Mouse (Mus musculus) heart, embryonic 11.5 days (tissue): Measurements from ENCODE around the gene Tpra1. TPM values are rescaled to one million over a fixed set of nuclear protein-coding genes. Genes with fewer than 3 reads are reported as not detected.

ENCODE experiments used
- ATAC-seq: fragments of 200-750 bp; cut with Nextera tagmentation; replicated peaks from 2 replicates; pipeline ENCODE4 v1.8.0; 2017; ENCODE audit warnings: moderate library complexity; ENCODE audit not compliant: insufficient number of reproducible peaks, low FRiP score, low TSS enrichment
- H3K27ac ChIP-seq: fragments of 300-500 bp; sonication (generic); 2 replicates; pipeline ENCODE4 v1.5.1; 2014; ENCODE audit warnings: mild to moderate bottlenecking, low read depth, low read length
- H3K27me3 ChIP-seq: fragments of 300-500 bp; sonication (generic); 2 replicates; pipeline ENCODE4 v1.6.1; 2014; ENCODE audit warnings: mild to moderate bottlenecking, low read length, mixed read lengths; ENCODE audit not compliant: control insufficient read depth, insufficient read depth
- H3K36me3 ChIP-seq: fragments of 300-500 bp; sonication (generic); 2 replicates; pipeline ENCODE4 v1.6.1; 2014; ENCODE audit warnings: mild to moderate bottlenecking, low read length, moderate library complexity, mixed read lengths; ENCODE audit not compliant: control insufficient read depth, insufficient read depth
- H3K4me1 ChIP-seq: fragments of 300-500 bp; sonication (generic); 2 replicates; pipeline ENCODE4 v1.6.1; 2014; ENCODE audit warnings: low read length; ENCODE audit not compliant: control insufficient read depth, insufficient read depth
- H3K4me2 ChIP-seq: fragments of 300-500 bp; sonication (generic); 2 replicates; pipeline ENCODE4 v1.6.1; 2014; ENCODE audit warnings: mild to moderate bottlenecking, moderate library complexity
- H3K4me3 ChIP-seq: fragments of 300-500 bp; sonication (generic); 2 replicates; pipeline ENCODE4 v1.5.1; 2014; ENCODE audit warnings: low read depth, low read length
- H3K9ac ChIP-seq: fragments of 300-500 bp; sonication (generic); 2 replicates; pipeline ENCODE4 v1.6.1; 2014; ENCODE audit warnings: mild to moderate bottlenecking, low read depth, low read length, moderate library complexity
- H3K9me3 ChIP-seq: fragments of 300-500 bp; sonication (generic); replicated peaks from 2 replicates; pipeline ENCODE4 v1.6.1; 2016; ENCODE audit warnings: low read length; ENCODE audit not compliant: control insufficient read depth
- WGBS: fragments of 180-500 bp; shearing (Covaris S2); extraction: QIAGEN DNeasy Blood & Tissue Kit; methylation state at CpG from one replicate; pipeline ENCODE4 v1.1.7; 2014; ENCODE audit not compliant: insufficient replicate concordance; 5-methylcytosine and 5-hydroxymethylcytosine counted together
- polyA plus RNA-seq: library from polyadenylated mRNA; unstranded; fragments of >200 nt; fragmentation: Nextera tagmentation; extraction: Ambion mirVana; gene quantifications from 2 replicates; pipeline ENCODE4 v1.2.1, GENCODE M21; 2014

Gene Tpra1
- polyA plus RNA-seq, 1 experiment from 2014 or later = 41.8 TPM

DNA sequence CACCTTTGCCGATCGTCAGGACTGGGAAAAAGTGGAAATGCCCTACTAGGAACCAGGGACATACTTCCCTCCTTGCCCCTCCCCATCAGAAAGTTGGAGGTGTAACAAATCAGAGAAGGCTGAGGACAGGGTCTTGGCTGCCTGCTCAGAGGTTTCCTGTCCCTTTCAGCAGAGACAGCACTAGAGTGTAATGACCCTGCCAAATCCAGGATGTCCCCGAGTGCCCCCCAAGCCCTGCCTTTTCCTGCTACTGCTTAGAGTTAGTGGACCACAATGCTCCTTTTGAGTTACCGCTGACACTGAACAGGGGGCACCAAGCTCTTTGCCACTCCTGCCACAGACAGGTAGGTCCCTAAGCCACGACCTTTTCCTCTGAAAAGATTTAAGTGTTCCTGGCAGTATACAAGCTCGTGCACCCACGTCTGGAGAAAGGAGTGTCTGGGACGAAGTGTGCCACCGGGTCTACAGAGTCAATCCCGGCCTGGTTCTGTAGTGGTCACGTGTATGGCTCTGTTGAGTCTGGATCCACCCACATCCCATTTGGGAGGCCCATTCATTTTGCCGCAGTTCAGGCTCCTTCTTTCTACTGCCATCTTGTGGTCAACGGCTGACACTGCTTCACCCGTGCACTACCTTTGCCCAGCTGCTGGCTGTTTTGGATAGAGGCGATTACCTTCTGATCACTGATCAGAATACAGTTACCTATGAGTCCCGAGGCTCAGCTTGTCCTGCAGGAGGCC lies 4.5 kb downstream of the Tpra1 start:
- Histone ChIP-seq H3K36me3 (peaks cover 12% of the 10 kb centered on the region), H3K4me3 (no peak overlapping the region), H3K4me2 (peak overlapping the region; percentile 39), H3K27me3 (no peaks in the 10 kb centered on the region), H3K4me1 (peaks cover 28% of the 10 kb centered on the region), H3K9ac (no peak overlapping the region), H3K9me3 (no peaks in the 10 kb centered on the region), H3K27ac (no peak overlapping the region; the same call in 1 of the 2 replicates)
- no peak for ATAC-seq
- WGBS = 17% methylated on average over 16 of the region's 16 CpGs

DNA sequence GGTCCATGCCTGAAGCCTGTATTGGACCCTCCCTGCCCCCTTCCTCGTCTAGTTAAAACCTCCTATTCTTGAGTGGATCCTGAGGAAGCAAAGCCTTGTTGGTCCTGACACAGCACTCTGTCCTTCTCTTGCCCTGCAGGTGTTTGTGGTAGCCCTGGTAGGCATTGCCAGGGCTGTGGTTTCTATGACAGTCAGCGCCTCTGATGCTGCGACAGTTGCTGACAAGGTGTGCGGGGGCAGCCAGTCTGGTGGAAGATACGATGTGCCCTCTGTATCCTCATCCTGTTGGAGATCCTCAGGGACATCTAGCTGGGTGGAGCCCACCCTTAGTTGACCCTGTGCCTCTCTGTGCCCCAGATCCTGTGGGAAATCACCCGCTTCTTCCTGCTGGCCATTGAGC lies 7.1 kb downstream of the Tpra1 start:
- Histone ChIP-seq H3K9me3 (no peaks in the 10 kb centered on the region), H3K27ac (no peak overlapping the region), H3K4me2 (no peak overlapping the region), H3K9ac (no peak overlapping the region), H3K36me3 (peaks cover 12% of the 10 kb centered on the region), H3K27me3 (no peaks in the 10 kb centered on the region), H3K4me1 (peaks cover 13% of the 10 kb centered on the region), H3K4me3 (no peak overlapping the region)
- ATAC-seq = no peak
- WGBS = 87% methylated on average over 6 of the region's 6 CpGs

DNA sequence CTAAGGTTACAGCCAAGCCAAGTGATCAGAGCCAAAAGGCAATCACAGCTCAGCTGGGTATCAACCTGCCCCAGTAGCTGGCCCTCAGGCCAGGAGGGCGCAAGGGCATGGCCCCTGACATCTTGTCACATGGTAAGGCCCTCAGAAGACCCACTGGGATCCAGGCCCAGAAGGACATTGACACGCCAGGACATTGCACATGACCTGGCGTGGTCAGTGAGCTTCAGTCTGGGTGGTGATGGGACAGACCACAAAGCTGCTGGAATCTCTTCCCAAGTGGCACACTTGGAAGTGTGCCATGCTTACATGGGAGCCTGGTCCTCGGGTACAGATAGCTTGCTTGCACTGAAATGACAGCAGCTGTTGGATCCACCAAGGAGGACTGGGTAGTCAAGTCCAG lies 11.0 kb downstream of the Tpra1 start:
- ATAC-seq = no peak
- WGBS = 90% methylated on average over 4 of the region's 4 CpGs
- H3K27me3 ChIP-seq = no peaks in the 10 kb centered on the region
- H3K4me3 ChIP-seq = no peak overlapping the region
- H3K36me3 ChIP-seq = peaks cover 10% of the 10 kb centered on the region
- H3K9ac ChIP-seq = no peak overlapping the region
- no peak overlapping the region for H3K4me2 ChIP-seq
- no peak overlapping the region for H3K27ac ChIP-seq
- H3K9me3 ChIP-seq = no peaks in the 10 kb centered on the region
- peaks cover 4% of the 10 kb centered on the region; the same call in 1 of the 2 replicates for H3K4me1 ChIP-seq

DNA sequence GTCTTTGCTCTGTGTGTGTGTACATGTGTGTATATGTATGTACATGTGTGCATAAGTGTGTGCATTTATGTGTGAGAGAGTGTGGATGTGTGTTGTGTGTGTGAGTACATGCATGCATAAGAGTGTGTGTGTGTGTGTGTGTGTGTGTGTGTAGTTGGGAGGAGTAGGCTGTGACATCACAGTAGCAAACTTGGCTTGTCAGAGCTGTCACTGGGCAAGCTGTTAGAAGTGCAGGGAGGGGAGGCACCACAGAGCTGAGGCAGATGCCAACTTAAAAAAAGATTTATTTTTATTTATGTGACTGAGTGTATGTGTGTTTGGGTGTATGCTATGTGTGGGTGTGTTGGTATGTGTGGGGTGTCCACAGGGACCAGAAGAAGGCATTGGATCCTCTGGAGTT lies 11.4 kb downstream of the Tpra1 start:
- Histone ChIP-seq H3K36me3 (peaks cover 10% of the 10 kb centered on the region), H3K4me1 (peaks cover 4% of the 10 kb centered on the region; the same call in 1 of the 2 replicates), H3K9ac (no peak overlapping the region), H3K27me3 (no peaks in the 10 kb centered on the region), H3K9me3 (no peaks in the 10 kb centered on the region), H3K4me3 (no peak overlapping the region), H3K27ac (no peak overlapping the region), H3K4me2 (no peak overlapping the region)
- ATAC-seq = no peak

DNA sequence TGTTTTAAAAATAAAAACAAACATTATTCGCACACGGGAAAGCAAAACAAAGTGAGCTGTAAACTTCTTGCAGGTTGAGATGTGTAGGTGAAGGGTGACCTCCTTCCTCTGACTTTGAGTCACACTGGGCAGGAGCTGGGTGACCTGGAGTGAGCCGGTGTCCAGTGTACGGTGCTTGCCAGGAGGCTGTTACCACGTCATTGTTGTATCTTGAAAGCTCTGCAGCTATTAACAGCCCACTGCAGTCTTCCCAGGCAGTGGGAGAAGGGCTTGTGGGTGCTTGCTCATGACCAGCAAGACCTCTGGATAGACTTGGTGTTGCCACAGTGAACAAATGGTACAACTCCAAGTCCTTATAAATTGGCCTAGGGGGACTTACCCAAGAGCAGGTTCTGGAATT lies 12.7 kb downstream of the Tpra1 start:
- peaks cover 7% of the 10 kb centered on the region for H3K4me1 ChIP-seq
- no peak overlapping the region for H3K4me3 ChIP-seq
- no peak overlapping the region; the same call in 1 of the 2 replicates for H3K9ac ChIP-seq
- no peak overlapping the region for H3K4me2 ChIP-seq
- ATAC-seq = no peak
- H3K9me3 ChIP-seq = no peaks in the 10 kb centered on the region
- WGBS = 52% methylated on average over 5 of the region's 5 CpGs
- no peaks in the 10 kb centered on the region for H3K27me3 ChIP-seq
- H3K36me3 ChIP-seq = peaks cover 10% of the 10 kb centered on the region
- peak overlapping the region; percentile 84 for H3K27ac ChIP-seq

DNA sequence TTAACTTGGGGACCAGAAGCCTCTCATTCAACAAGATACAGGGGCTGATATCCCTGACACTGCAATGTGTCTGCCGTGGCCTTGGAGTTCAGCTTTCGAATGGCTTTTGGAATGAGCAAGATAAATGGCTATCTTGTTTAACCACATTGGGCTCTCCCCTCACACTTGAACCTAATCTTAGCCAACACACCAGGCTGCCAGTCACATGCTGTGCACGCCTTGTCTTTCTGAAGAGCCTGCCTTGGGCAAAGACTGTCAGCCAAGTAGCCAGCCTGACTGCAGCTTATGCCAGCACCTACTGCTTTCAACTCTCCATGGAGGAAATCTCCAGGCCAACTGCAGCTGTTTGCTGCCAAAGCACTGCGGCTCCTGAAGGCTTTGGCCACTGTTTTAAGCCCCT lies 13.5 kb downstream of the Tpra1 start:
- no peaks in the 10 kb centered on the region for H3K9me3 ChIP-seq
- H3K4me1 ChIP-seq = peaks cover 11% of the 10 kb centered on the region
- no peak overlapping the region for H3K4me2 ChIP-seq
- 28% methylated on average over 4 of the region's 4 CpGs for WGBS
- H3K4me3 ChIP-seq = no peak overlapping the region
- peak; percentile 87 for ATAC-seq
- H3K9ac ChIP-seq = no peak overlapping the region
- peaks cover 6% of the 10 kb centered on the region for H3K36me3 ChIP-seq
- no peaks in the 10 kb centered on the region for H3K27me3 ChIP-seq
- H3K27ac ChIP-seq = peak overlapping the region; percentile 90

DNA sequence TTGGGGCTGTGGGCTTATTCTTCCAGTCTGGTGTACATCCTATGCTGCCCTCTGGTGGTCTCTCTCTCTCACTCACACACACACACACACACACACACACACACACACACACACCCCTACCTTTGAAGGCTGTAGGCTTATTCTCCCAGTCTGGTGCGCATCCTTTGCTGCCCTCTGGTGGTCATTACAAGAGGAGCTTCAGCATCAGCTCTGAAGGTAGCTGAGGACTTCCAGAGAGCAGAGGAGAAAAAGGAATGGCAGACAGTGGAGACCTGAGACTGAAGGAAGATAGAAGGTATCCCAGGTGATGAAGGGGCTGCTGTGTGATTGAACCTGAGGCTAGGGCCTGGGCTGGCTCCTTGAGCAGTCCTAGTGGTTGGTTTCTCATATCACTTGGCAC lies 14.1 kb downstream of the Tpra1 start:
- Histone ChIP-seq H3K27ac (peak overlapping the region; percentile 90), H3K4me1 (peaks cover 14% of the 10 kb centered on the region), H3K9me3 (no peaks in the 10 kb centered on the region), H3K36me3 (peaks cover 1% of the 10 kb centered on the region), H3K27me3 (no peaks in the 10 kb centered on the region), H3K4me2 (no peak overlapping the region), H3K4me3 (no peak overlapping the region), H3K9ac (no peak overlapping the region; the same call in 1 of the 2 replicates)
- 54% methylated on average over 1 of the region's 1 CpGs for WGBS
- peak; percentile 44; the same call in 1 of the 2 replicates for ATAC-seq

DNA sequence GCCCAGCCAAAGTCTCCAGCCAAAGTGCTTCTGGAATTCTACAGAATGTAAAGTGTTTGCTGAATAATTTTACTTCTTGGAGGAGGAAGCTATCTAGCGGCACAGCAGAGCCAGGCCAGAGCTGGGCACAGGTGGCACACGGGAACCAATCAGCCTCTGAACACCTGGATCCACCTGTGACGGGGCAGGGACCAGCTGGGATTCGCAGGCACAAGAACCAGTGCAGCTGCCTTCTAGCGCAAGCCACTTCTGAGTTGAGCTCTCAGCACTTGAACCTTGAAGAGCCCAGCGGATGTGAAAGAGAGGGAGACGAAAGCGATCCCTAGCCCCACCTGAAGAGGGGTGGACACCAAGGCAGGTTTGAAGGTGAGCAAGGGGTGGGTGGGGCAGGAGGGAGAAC lies 16.8 kb downstream of the Tpra1 start:
- whole genome bisulfite sequencing = 68% methylated on average over 8 of the region's 8 CpGs

More for the DNA sequence above, 16.8 kb downstream of the Tpra1 start:
- H3K4me2 ChIP-seq = no peak overlapping the region
- H3K9me3 ChIP-seq = no peaks in the 10 kb centered on the region
- H3K27ac ChIP-seq = no peak overlapping the region
- no peak overlapping the region for H3K9ac ChIP-seq
- no peak for ATAC-seq
- no peak overlapping the region for H3K4me3 ChIP-seq
- H3K4me1 ChIP-seq = peaks cover 14% of the 10 kb centered on the region
- H3K27me3 ChIP-seq = no peaks in the 10 kb centered on the region
- H3K36me3 ChIP-seq = no peaks in the 10 kb centered on the region
